Mouse (Mus musculus) layer of hippocampus, adult 2 months (tissue): ENCODE measurements around the gene Selp. TPM values are rescaled to one million over a fixed set of nuclear protein-coding genes. Genes with fewer than 3 reads are reported as not detected.

ENCODE experiments used
- DNase-seq, 2 experiments: peaks; one replicate each; pipeline ENCODE4 v3.0.0; 2022; ENCODE audit warnings: low spot score in 2 of 2
- H3K27ac ChIP-seq: fragments of 200-600 bp; 2 replicates; pipeline ENCODE4 v1.8.1; 2022
- H3K4me3 ChIP-seq: fragments of 200-600 bp; 2 replicates; pipeline ENCODE4 v1.8.1; 2022; ENCODE audit warnings: mild to moderate bottlenecking
- CTCF ChIP-seq: fragments of 200-600 bp; conservative IDR thresholded peaks from 2 replicates; pipeline ENCODE4 v1.8.1; 2022; ENCODE audit warnings: antibody characterized with exemption, mild to moderate bottlenecking, moderate library complexity
- long read RNA-seq, 2 experiments: library from polyadenylated mRNA; stranded (forward); transcript quantifications; one replicate each; pipeline ENCODE4 v2.0.0; 2021; ENCODE audit warnings: borderline mapping rate in 2 of 2
- total RNA-seq, 2 experiments: library from RNA; stranded (reverse); gene quantifications; 2 replicates each; pipeline ENCODE4 v1.2.3; 2021

Gene Selp
- not detected for total RNA-seq
- long read RNA-seq, experiment 1, result 0 reads
- long read RNA-seq, experiment 2, partial matches to known transcripts, result 0 of 2 reads
- long read RNA-seq, experiment 2, other reads (novel, unspliced or antisense), result 2 of 2 reads

- Histone ChIP-seq H3K27ac (no peak within 1 kb of the TSS), H3K4me3 (no peak within 1 kb of the TSS)
- no peak for DNase-seq
- TF ChIP-seq CTCF, result no peak
Observed at GRCm38 (mm10) chr1:164114947-164115493, at the start of gene Selp. TSS of gene Selp (plus strand) at chr1:164115264.

- DNase-seq, result no peak
- no peak overlapping the region for H3K27ac ChIP-seq
- TF ChIP-seq CTCF, result no peak
- H3K4me3 ChIP-seq, result no peak overlapping the region
Observed at GRCm38 (mm10) chr1:164069261-164069660, 45.8 kb upstream of the Selp start.

- no peak for TF ChIP-seq CTCF
- no peak overlapping the region for H3K4me3 ChIP-seq
Observed at GRCm38 (mm10) chr1:164070461-164070860, 44.6 kb upstream of the Selp start.

GRCm38 (mm10) chr1:164071111-164071510, 44.0 kb upstream of the Selp start:
- no peak overlapping the region for H3K27ac ChIP-seq
- DNase-seq, result no peak
- no peak for TF ChIP-seq CTCF
- H3K4me3 ChIP-seq, result no peak overlapping the region

More at GRCm38 (mm10) chr1:164070461-164070860, 44.6 kb upstream of the Selp start:
- no peak overlapping the region for H3K27ac ChIP-seq
- no peak for DNase-seq

- no peak overlapping the region for H3K27ac ChIP-seq
- DNase-seq, result no peak
- H3K4me3 ChIP-seq, result no peak overlapping the region
- no peak for TF ChIP-seq CTCF
Observed at GRCm38 (mm10) chr1:164072001-164072400, 43.1 kb upstream of the Selp start.

- DNase-seq, result no peak
- no peak overlapping the region for H3K27ac ChIP-seq
- TF ChIP-seq CTCF, result no peak
- no peak overlapping the region for H3K4me3 ChIP-seq
Observed at GRCm38 (mm10) chr1:164073091-164073490, 42.0 kb upstream of the Selp start.

GRCm38 (mm10) chr1:164073803-164074202, 41.3 kb upstream of the Selp start:
- TF ChIP-seq CTCF, result no peak
- no peak for DNase-seq
- H3K4me3 ChIP-seq, result no peak overlapping the region
- no peak overlapping the region for H3K27ac ChIP-seq

GRCm38 (mm10) chr1:164074606-164075140, 40.4 kb upstream of the Selp start:
- Histone ChIP-seq H3K27ac (no peak overlapping the region), H3K4me3 (no peak overlapping the region)
- no peak for DNase-seq
- TF ChIP-seq CTCF, result no peak

- H3K4me3 ChIP-seq, result no peak overlapping the region
- TF ChIP-seq CTCF, result no peak
- H3K27ac ChIP-seq, result no peak overlapping the region
- no peak for DNase-seq
Observed at GRCm38 (mm10) chr1:164075416-164075815, 39.6 kb upstream of the Selp start.

- Histone ChIP-seq H3K27ac (no peak overlapping the region), H3K4me3 (no peak overlapping the region)
- no peak for DNase-seq
- no peak for TF ChIP-seq CTCF
Observed at GRCm38 (mm10) chr1:164076441-164076840, 38.6 kb upstream of the Selp start.

GRCm38 (mm10) chr1:164077031-164077430, 38.0 kb upstream of the Selp start:
- Histone ChIP-seq H3K27ac (no peak overlapping the region), H3K4me3 (no peak overlapping the region)
- DNase-seq, result no peak
- no peak for TF ChIP-seq CTCF

GRCm38 (mm10) chr1:164078323-164078741, 36.7 kb upstream of the Selp start:
- Histone ChIP-seq H3K4me3 (no peak overlapping the region), H3K27ac (no peak overlapping the region)
- no peak for TF ChIP-seq CTCF
- no peak for DNase-seq

GRCm38 (mm10) chr1:164079091-164079490, 36.0 kb upstream of the Selp start:
- no peak overlapping the region for H3K27ac ChIP-seq
- no peak for TF ChIP-seq CTCF
- no peak overlapping the region for H3K4me3 ChIP-seq
- no peak for DNase-seq

GRCm38 (mm10) chr1:164083046-164083445, 32.0 kb upstream of the Selp start:
- H3K27ac ChIP-seq, result no peak overlapping the region
- H3K4me3 ChIP-seq, result no peak overlapping the region
- DNase-seq, result no peak
- no peak for TF ChIP-seq CTCF
